Mouse (Mus musculus) left cerebral cortex, adult 11 months (tissue): ENCODE measurements around the gene Ppp6r1.

ENCODE experiments used
- DNase-seq: peaks from one replicate; pipeline ENCODE4 v3.0.0; 2022; ENCODE audit warnings: low spot score

Gene Ppp6r1

DNA sequence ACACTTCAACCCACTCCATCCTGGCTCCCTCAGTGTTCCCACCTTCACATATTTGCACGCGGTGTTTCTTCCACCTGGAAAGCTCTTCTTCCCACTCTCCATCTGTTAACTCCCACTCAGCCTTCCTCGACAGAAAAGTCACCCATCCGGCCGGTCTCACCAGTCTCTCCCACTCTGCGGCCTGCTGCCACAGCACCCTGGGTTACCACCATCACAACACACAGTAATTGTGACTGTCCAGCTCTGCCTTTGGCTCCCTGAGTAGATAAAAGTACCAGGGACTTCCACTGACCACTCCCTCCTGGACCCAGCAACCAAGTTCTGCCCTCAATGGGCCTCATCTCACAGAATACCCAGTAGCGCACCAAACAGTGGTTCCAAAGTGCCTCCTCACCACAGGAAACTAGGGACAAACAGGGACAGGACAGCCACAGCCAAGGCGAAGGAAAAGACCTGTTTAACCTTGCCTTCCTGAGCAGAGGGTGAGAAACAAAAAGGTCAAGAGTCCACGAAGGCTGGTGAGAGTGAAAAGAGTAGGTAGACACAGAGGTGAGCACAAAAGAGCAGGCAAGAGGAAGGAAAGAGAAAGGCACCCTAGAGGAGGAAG lies 1.2 kb downstream of the Ppp6r1 start:
- DNase-seq, result peak; percentile 23

DNA sequence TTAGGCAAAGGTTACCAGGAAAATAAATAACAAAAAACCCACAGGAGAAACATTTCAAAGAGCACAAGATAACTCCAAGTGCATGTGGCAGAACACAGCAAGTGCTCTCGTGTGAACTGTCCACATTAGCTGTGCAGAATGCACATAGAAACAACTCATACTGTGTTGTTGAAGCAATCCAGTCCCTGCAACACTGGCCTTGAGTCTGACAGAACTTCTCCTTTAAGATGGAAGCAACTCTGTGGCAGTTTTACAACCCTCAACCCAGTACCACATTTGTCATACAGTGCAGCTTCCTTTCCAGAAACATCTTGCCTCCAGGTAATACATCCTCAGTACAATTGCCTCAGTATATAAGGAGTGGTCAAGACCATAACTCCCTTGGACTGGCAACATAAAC lies 2.0 kb downstream of the Ppp6r1 start:
- no peak for DNase-seq

DNA sequence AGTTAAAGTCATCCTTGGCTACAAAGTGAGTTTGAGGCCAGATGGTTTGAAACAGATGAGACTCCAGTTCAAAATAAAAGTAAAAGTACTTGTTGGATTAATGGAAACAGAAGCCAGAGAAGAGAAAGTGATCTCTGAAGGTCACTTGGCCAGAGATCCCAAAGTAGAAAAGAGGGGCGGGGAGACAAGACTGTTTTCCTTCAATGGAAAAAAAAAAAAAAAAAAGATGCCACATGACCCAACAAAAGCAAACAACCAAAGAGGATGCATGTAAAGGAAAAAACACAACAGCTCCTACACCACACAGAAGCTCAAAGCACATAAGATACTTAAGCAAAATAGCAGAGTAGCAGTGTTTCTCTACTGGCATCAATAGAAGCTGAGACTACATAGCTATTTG lies 2.9 kb downstream of the Ppp6r1 start:
- DNase-seq, result no peak

DNA sequence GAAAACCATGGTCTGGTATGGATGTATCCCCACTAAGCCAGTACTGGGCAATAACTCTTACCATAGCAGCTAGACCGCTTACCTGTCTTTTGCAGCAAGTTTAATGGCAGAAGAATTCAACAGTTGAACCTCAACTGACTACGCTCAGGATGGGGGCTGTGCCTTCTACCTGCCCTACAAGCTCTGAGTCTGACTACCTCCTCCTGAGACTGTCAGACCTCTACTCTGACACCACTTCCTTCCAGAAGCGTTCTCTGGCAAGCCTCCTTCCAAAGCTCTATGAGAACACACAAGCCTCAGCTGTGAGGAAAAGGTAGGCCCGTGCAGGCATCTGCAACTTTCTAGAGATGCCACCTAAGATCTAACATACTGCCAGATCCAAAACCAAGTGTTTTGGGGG lies 3.4 kb downstream of the Ppp6r1 start:
- DNase-seq, result no peak

DNA sequence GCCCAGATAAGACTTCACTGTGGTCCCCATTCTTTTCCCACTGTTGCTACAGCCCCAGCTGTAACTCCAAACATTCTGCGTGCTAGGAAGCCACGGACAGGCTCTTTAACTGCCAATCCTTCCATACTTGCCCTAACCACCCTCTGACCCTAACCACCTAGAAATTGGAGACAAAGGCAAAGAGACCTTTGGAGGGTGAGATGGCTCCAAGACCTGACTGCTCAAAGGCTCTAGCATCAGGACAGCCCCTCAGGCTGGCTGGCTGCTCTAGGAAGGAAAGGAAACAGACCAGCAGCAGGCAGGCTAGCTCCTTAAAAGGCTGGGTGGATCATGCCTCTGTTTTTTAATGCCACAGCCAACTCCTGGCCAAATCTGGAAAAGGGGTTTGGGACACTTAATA lies 4.6 kb downstream of the Ppp6r1 start:
- DNase-seq, result no peak

DNA sequence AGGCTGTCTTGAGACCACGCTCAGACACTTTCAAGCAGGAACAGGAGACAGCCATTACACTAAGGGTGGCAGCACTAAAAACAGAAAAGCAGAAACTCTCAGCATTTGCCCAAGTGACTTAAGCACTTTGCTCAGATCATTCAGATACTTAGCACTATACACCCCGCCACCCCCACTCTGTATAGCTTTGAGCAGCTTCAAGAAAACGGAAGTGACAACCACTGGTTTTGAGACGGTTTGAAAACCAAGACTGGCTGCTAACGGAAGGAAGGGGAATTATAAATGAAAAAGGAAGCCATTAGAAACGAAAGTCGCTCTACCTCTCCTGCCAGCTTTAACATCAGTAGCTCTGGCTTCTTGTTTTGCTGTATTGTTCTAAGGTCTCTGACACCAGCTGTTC lies 5.0 kb downstream of the Ppp6r1 start:
- no peak for DNase-seq

DNA sequence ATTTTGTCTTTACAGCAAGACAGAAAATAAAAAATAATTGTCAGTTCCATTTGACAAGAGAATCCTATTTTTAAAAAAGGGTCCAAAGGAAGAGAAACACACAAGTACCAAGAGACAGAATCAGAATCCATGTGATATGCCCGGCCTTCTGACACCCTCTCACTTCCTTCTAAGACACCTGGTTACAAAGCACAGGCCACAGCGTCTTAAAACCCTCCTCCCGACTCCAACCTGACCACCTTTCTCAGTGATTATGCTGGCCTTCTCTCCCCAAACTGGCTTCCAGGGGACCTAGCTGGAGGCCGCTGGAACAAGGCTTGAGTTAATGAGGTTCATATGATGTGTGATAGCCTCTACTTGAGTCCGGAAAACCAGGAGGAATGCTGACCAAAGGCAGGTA lies 5.5 kb downstream of the Ppp6r1 start:
- no peak for DNase-seq

DNA sequence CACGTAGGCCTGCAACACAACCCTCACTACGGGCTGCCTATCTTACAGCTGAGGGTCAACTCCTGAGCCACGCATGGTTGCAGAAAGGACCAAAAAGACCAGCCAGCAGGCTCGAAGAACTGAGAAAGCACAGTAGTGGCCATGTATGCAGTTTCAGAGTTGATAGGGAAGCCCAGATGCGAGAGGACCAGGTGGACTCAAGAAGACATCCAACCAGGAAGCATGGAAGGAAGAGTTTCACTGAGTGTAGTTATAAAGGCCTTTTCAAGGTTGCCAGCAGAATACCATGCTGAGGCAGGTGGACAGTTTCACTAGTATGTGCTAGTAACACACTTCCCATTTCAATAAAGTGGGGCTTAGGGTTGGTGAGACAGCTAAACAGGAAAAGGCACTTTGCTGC lies 6.1 kb downstream of the Ppp6r1 start:
- no peak for DNase-seq

DNA sequence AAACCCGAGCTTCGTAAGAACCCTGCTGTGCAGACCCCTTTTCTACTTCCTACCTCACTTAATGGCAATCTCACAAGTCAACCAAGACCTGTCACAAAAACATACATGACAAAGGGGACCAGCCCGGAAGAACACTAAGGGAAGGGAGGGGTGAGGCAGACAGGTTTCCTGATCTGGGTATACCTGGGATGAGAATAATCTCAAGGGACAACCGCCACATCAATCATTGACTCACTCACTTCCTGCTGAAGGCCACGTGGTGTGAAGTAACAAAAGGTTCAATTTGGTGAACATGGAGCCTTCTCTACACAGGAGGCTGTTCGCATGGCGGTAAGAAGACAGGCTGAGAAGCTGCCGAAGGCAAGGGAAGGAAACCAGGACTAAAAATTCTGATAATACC lies 7.2 kb downstream of the Ppp6r1 start:
- no peak for DNase-seq

DNA sequence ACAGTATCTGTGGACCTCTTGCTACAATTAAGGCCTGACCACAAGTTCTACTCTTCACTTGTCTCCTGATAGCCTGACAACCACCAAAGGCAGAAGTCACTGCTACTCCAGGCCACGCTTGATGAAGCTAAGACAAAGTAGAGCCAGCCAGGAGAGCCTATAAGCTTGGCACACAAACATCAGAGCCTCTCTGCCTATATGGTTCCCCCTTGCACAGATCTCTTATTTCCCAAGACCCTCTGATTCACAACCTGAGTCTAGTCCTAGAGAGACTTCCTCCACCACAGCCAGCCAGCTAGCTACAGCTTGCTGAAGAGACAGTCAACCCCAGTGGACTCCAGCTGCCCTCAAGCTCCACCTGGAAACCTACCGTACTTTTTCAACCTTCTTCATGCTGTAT lies 10.8 kb downstream of the Ppp6r1 start:
- DNase-seq, result no peak

DNA sequence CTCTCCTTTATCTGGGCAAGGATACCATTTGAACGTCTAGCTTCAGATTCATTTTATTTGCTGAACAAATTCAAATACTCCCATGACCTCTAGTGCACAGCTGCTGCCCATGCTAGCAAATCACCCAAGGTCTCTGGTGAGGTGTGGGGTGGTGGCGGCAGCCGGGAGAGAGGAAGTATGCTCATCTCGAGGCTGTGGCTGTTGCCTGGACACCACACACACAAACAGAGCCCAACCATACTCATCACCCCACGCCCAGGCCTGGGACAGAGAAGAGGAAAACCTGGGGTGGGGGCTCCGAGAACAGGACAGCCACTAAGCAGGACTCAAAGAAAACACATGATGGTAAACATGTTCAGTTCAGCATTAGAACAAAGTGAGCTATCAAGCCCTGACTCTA lies 11.5 kb downstream of the Ppp6r1 start:
- no peak for DNase-seq

DNA sequence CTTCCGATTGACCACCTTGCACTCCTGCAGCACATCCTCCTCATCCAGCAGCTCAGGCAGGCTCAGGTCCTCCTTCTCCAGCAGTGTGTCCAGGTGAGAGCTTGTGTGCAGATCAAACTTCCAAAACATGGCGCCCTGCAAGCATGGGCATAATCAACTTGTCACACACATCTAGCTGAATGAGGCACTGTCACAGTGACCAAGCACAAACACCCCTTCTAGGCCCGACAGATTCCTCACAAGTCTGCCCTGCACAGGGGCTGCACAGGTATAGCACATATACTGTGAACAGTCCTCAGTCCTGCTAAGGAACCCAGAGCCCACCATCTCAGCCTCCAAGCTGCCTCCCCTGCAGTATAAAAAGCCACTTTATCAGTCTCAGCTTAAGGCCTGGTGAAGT lies 12.0 kb downstream of the Ppp6r1 start:
- no peak for DNase-seq

DNA sequence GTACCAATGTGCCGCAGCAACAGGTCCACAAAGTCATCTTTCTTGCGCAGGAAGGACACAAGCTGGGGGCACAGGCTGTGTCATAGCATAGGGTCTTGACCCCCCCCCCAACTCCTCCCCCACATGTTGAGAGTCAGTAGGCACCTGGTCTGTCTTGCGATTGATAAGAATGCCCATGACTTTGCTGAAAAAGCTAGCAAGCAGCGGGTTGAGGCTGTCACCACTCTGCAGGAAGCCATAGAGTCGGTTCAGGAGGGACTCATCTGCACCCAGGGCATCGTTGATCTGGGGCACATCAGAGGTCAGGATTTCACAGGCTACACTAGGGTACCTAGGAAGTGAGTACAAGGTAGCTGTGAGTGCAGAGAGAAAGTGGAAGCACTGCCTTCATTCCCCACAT lies 15.6 kb downstream of the Ppp6r1 start:
- DNase-seq, result no peak

DNA sequence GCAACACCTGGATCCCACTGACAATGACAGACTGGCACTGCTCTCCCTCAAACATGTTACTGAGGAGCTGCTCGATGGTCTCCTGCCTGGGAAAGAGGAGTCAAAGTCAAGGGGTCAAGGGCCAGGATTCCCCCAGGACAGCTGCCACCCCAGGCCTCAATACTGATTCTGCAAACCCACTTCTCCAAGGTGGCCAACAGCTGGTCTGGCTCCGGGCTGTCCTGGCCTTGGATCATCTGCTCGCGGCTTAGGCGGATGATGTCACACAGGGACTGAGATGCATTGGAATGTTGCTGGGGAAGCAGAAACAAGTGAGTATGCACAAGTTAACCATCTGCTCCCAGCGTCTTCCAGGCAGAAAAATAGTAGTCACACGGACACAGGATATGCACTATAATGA lies 16.9 kb downstream of the Ppp6r1 start:
- no peak for DNase-seq

DNA sequence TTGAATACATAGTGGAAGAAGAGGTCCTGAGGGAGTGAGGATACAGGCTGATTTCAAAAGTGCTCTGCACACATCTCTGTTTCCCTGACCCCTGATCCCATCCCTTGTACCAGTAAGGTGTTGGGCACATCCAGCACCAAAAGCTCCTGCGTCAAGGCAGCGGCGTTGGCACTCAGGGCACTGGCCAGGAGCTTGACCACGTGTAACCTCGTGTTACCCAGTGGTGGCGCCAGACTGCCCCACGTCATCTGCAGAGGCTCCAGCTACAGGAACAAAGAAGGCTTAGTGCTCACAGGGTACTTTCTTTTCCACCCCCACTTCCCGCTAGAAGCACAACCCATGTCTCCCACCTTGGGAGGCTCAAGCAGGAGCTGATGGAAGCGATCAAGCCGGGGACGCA lies 17.7 kb downstream of the Ppp6r1 start:
- peak; percentile 38 for DNase-seq

DNA sequence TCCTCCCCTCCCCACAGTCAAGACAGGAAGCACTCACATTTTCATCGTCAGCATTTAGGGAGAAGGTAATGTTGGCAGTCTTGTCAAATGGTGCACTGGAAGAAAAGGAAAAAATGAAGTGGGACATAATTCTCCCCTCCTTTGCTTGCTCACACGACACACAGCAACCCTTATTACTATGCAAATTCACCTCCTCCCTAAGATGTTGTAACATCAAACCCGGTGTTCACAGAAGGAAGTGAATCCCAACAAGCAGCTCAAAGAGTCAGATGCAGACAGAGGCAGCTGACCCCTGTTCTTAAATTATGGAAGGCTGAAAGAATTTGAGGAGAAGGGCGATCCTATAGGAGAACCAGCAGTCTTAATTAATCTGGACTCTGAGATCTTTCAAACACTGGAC lies 22.6 kb downstream of the Ppp6r1 start:
- DNase-seq, result no peak

DNA sequence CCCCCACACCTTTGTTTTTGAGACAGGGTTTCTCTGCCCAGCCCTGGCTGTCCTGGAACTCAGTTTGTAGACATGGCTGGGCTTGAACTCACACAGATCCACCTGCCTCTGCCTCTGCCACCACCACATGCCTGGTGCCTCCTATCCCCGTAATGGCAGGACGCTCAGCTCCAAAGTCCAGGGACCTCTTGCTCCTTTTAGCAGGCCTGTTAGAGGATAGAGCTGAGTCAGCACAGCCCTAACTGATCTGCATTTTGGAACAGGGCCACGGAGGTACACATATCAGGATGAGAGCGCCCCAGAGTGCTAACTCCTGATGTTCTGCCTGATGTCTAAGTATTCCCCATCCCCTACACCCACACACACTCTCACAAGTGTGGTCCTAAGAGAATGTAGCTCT lies 27.8 kb downstream of the Ppp6r1 start, which contains the start of gene Tmem86b:
Gene Tmem86b (minus strand): TSS at position 392 of the 400 bp plus-strand sequence.
- no peak for DNase-seq

DNA sequence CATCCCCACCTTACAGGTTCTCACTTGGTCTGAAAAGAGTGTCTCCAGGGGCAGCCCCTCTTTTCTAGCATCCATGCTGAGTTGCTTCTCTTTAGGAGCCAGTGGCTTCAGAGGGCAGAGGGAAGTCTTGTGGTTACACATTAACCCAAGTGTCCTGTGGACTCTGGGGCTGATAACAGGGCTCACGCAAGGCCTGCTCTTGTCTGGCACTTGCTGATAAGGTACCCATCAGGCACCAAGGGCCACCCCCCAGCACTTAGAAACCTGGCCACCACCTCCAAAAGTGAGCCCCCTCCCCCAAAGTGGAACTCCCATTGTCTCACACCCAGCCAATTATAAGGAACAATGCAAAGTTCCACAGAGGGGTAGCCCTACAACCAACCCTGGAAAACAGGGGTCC lies 28.6 kb downstream of the Ppp6r1 start:
- DNase-seq, result no peak

DNA sequence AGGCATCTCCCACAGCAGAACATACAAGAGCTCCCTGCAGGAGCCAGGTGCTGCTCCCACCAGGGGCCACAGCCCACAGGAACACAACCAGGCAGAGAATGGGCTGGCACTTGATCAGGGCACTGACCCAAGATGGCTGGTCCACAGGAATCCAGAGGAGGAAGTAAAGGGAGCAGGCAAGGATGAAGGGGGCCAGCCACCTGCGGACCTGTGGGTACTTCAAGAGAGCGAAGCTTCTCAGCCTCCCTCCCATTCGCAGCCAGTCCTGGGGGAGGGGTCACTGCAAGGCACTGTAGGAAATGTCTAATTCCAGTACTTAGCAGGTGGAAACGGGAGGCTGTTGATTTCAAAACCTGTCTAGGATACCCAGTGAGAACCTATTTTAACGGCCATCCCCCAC lies 29.2 kb downstream of the Ppp6r1 start:
- DNase-seq, result no peak

DNA sequence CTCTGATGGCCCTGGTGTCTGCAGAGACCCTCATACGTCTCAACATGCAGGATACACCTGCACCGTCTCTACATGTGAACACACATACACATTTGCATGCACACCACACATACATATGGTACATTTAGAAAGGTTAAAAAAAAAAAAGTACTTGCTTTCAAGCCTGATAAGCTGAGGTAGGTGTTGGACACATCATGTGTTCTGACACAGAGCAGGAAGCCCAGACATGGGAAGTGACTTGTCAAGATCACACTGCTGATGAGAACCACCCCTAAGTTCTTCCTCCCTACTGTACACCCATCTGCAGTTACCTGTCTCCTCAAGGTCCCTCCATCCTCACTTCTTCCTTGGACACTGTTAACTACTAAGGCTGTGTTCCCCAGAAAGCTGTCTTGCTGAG lies 32.9 kb downstream of the Ppp6r1 start:
- DNase-seq, result no peak

DNA sequence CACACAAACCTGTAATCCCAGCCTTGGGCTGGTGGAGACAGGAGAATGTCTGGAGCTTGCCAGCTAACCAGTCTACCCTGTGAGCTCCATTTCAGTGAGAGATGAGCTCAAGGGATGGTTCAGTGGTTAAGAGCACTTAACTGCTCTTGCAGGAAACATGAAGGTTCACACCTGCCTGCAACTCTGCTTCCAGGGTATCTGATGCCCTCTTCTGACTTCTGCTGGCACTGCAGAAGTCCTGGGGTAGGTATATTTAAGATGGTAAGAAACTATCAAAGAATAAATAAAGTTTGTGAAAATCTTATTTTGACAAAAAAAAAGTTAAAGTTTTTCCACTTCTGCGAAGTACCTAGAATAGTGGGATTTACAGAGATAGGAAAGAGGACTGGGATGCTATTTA lies 34.5 kb downstream of the Ppp6r1 start:
- DNase-seq, result no peak

DNA sequence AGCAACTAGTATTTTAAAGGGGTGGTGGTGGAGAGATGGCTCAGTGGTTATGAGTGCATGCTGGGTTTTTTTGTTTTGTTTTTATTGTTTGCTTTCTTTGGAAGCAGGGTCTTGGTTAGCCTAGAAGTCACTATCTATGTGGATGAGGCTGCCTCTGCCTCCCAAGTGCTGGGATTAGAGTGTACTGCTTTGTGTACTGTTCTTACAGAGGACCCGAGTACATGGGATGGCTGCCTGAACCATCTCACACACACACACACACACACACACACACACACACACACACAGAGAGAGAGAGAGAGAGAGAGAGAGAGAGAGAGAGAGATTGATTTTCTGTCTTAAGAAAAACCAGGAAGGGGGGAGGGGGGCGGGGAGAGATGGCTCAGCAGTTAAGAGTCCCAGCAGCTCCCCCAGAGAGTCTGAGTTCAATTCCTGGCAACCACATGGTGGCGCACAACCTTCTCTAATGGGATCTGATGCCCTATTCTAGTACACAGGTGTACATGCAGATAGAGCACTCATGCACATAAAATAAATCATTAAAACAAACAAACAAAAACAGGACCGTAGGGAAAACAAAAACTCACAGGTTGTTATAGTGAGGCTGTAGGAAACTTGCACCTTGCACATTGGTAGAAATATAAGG lies 35.2 kb downstream of the Ppp6r1 start:
- DNase-seq, result no peak

DNA sequence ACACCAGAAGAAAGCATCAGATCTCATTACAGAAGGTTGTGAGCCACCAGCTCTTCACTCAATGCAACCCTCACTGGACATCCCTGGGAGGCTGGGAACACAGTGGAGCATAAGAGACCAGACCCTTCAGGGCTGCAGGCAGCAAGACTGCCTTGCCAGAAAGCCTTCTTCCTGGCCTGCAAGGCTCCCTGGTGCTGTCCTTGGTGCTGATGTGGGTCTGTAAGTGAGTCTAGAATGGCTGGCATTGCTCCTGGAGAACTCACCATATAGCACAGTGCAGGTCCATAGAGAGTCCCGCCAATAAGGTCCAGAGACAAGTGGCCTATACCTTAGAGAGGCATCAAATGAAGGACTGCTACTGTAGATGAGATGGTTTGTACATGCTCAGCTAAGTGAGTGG lies 38.8 kb downstream of the Ppp6r1 start:
- no peak for DNase-seq

DNA sequence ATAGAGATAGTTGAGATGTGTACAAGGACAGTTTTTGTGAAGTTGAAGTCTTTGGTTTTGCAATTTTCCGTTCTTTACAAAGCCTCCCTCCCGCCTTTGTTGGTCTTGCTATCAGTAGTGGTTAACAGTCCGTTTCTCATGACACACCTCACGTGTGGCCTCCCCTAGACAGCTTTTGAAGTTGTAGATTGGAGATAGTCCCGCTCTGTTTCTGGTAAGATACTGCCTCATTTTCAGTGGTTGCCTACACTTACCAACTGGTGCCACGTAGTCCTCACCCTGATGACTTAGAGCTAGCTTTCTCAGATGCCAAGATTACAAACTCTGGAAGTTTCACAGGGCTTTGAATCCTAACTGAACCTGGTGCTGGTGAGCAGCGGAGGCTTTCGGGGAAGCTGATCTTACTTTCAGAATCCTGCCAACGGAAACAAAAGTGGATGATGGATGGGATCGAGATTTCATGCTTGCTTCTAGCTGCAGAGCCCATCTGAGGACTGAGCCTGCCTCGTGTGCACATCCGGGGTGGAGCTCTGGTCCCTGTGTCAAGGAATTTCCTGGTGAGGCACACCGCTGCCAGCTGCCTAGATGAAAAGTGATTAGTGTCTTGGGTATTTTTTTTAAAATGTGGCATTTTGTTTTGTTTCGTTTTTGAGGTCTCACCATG lies 44.9 kb downstream of the Ppp6r1 start:
- DNase-seq, result no peak
